Mouse (Mus musculus) lung, embryonic 16.5 days (tissue): ENCODE results near the gene Ttc12. TPM values are rescaled to one million over a fixed set of nuclear protein-coding genes. Genes with fewer than 3 reads are reported as not detected.

ENCODE experiments used
- ATAC-seq: fragments of 200-750 bp; cut with Nextera tagmentation; 2 replicates; pipeline ENCODE4 v1.8.0; 2017; ENCODE audit warnings: low read depth, mild to moderate bottlenecking, moderate library complexity
- H3K27ac ChIP-seq: fragments of 300-500 bp; sonication (generic); 2 replicates; pipeline ENCODE4 v1.5.1; 2014; ENCODE audit warnings: mild to moderate bottlenecking, control low read depth, low read length
- H3K27me3 ChIP-seq: fragments of 300-500 bp; sonication (generic); 2 replicates; pipeline ENCODE4 v1.6.1; 2014; ENCODE audit warnings: low read depth, low read length, mixed read lengths; ENCODE audit not compliant: control insufficient read depth, insufficient read depth
- H3K36me3 ChIP-seq: fragments of 300-500 bp; sonication (generic); 2 replicates; pipeline ENCODE4 v1.6.1; 2014; ENCODE audit warnings: low read length; ENCODE audit not compliant: control insufficient read depth, insufficient read depth
- H3K4me1 ChIP-seq: fragments of 300-500 bp; sonication (generic); replicated peaks from 2 replicates; pipeline ENCODE4 v1.6.1; 2014; ENCODE audit warnings: low read length, mixed read lengths; ENCODE audit not compliant: control insufficient read depth, insufficient read depth
- H3K4me2 ChIP-seq: fragments of 300-500 bp; sonication (generic); 2 replicates; pipeline ENCODE4 v1.6.1; 2014; ENCODE audit warnings: low read depth, low read length, control low read depth
- H3K4me3 ChIP-seq: fragments of 300-500 bp; sonication (generic); 2 replicates; pipeline ENCODE4 v1.5.1; 2014; ENCODE audit warnings: mild to moderate bottlenecking, low read length, control low read depth
- H3K9ac ChIP-seq: fragments of 300-500 bp; sonication (generic); 2 replicates; pipeline ENCODE4 v1.6.1; 2014; ENCODE audit warnings: low read length, control low read depth
- H3K9me3 ChIP-seq: fragments of 300-500 bp; sonication (generic); 2 replicates; pipeline ENCODE4 v1.6.1; 2016; ENCODE audit warnings: low read length; ENCODE audit not compliant: control insufficient read depth
- WGBS: fragments of 180-500 bp; shearing (Covaris S2); extraction: QIAGEN DNeasy Blood & Tissue Kit; methylation state at CpG from one replicate; pipeline ENCODE4 v1.1.7; 2014; 5-methylcytosine and 5-hydroxymethylcytosine counted together
- polyA plus RNA-seq: library from polyadenylated mRNA; unstranded; fragments of >200 nt; fragmentation: Nextera tagmentation; extraction: Ambion mirVana; gene quantifications from 2 replicates; pipeline ENCODE4 v1.2.1, GENCODE M21; 2015

Ttc12 gene
- polyA plus RNA-seq, 1 experiment from 2014 or later, result 4.3 TPM

DNA sequence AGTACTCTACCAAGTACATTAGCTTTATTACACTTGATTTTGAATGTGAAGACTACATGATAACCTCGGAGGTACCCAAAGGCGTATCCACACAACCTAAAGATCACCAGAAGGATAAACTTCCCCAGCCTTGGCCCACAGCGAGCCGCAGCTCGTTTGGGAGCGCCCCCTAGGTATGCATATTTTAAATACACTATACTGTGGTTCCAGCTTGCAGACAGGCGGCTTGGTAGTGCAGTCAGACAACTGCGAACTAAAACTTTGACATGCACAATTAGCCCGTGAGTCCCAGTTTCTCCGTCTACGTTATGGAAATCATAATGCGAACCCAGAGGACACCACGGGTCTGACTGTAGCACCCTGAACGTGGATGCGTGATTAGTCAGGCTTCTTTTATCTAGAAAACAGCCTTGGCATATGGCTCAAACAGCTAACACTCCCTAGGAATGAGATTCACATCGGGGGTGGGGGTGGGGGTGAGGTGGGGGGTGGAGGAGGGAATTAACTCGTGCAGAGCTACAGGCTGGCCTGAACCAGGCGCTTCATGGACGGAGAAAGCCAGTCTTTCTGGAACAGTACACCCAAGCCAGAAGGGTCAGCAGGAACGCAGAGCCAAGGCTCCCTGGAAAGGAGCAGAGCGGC, 654 bp downstream of the Ttc12 start:
- H3K27ac ChIP-seq, result no peak overlapping the region; the same call in 1 of the 2 replicates
- ATAC-seq, result peak; percentile 60
- H3K4me2 ChIP-seq, result peak overlapping the region; percentile 87
- peaks cover 2% of the 10 kb centered on the region for H3K4me1 ChIP-seq
- H3K36me3 ChIP-seq, result no peaks in the 10 kb centered on the region
- 3% methylated on average over 21 of the region's 21 CpGs for WGBS
- H3K27me3 ChIP-seq, result no peaks in the 10 kb centered on the region
- peak overlapping the region; percentile 74 for H3K4me3 ChIP-seq
- peak overlapping the region; percentile 63 for H3K9ac ChIP-seq
- no peaks in the 10 kb centered on the region for H3K9me3 ChIP-seq

DNA sequence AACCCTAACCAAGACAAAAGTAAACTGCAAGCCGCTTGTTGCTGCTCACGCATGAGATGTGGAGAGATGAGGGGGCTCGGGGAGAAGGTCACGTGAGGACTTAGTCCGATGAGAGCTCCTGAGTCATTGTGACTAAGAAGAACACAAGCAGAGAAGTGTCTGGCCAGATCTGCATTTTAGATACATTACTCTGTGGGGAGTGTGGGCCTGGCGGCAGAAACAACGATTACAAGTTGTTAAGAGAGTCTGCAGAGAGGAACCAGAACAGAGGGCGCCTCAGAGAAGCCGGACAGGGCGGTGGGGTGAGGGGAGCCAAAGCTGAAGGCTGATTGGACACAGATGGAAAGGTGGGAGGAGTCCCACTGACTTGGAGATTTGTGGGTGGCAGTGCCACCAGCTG, 2.7 kb downstream of the Ttc12 start:
- Histone ChIP-seq H3K27ac (no peak overlapping the region), H3K4me1 (peaks cover 2% of the 10 kb centered on the region), H3K9me3 (no peaks in the 10 kb centered on the region), H3K36me3 (no peaks in the 10 kb centered on the region), H3K4me2 (no peak overlapping the region), H3K9ac (no peak overlapping the region), H3K27me3 (no peaks in the 10 kb centered on the region), H3K4me3 (no peak overlapping the region)
- 38% methylated on average over 10 of the region's 10 CpGs for WGBS
- no peak for ATAC-seq

DNA sequence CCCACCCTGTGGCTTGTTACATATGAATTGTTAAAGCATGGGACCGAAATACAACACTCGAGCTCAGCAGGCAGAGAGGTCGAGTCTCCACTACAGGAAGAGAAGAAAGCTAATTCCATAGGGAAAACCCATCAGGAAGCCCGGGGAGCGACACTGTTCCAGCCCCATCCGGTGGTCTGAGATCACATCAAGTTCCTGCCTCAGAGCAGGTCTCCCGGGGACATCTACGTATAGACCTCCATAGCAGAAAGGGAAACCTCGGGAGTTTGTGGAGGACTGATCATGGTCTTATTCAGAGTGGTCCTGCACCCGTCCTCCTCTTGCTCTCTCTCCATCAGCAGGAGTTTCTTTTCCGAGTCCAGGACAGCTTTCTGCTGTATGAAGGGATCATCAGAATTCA, 13.9 kb downstream of the Ttc12 start:
- 70% methylated on average over 11 of the region's 11 CpGs for WGBS
- H3K4me2 ChIP-seq, result no peak overlapping the region

DNA sequence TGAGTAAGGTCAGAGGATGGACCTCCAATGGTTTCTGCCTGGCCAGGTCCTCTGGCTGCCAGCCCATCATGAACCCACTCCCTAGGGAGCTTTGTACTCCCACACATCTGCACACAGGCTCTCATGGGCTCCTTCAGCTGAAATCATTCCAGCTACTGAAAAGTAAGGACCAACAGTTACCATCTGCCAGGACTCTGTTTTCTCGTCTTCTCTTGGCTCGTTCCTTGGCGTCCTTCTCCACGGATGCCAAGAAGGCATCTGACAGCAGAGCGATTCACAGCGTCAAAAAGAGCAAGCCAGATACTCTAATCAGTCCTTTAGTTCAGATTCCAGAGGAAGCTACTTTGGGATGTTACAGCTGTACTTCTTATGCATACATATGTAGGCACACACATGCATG, 15.1 kb downstream of the Ttc12 start:
- no peaks in the 10 kb centered on the region for H3K36me3 ChIP-seq
- H3K27me3 ChIP-seq, result no peaks in the 10 kb centered on the region
- WGBS, result 70% methylated on average over 6 of the region's 6 CpGs
- no peak overlapping the region for H3K9ac ChIP-seq
- no peaks in the 10 kb centered on the region; the same call in 1 of the 2 replicates for H3K9me3 ChIP-seq
- H3K27ac ChIP-seq, result no peak overlapping the region
- no peak for ATAC-seq
- no peak overlapping the region for H3K4me2 ChIP-seq
- H3K4me1 ChIP-seq, result no peaks in the 10 kb centered on the region
- no peak overlapping the region for H3K4me3 ChIP-seq

More for the DNA sequence above, 13.9 kb downstream of the Ttc12 start:
- ATAC-seq, result no peak
- Histone ChIP-seq H3K27me3 (no peaks in the 10 kb centered on the region), H3K36me3 (no peaks in the 10 kb centered on the region), H3K4me1 (no peaks in the 10 kb centered on the region), H3K9ac (no peak overlapping the region), H3K4me3 (no peak overlapping the region), H3K9me3 (no peaks in the 10 kb centered on the region; the same call in 1 of the 2 replicates), H3K27ac (no peak overlapping the region)

DNA sequence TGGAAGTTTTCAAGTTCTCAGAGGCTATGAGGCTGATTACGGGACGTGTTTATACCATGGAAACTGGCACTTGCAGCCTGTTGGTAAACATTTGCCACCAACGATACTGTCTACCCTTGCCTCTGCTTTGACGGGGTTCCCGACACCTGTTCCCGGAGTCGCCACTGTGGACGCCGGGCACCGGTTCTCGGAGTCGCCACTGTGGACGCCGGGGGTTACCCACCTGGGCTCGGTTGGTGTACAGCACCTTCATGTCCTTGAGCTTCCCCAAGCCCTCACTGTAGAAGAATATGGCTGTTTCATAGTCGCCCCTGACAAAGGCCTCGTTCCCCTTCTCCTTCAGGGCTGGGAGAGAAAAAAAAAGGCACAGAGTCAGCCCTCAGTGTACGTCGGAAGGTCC, 16.0 kb downstream of the Ttc12 start:
- no peak overlapping the region for H3K9ac ChIP-seq
- no peak overlapping the region for H3K4me3 ChIP-seq
- no peaks in the 10 kb centered on the region for H3K27me3 ChIP-seq
- H3K9me3 ChIP-seq, result no peaks in the 10 kb centered on the region
- no peak for ATAC-seq
- no peaks in the 10 kb centered on the region for H3K36me3 ChIP-seq
- no peak overlapping the region for H3K27ac ChIP-seq
- no peaks in the 10 kb centered on the region for H3K4me1 ChIP-seq
- 90% methylated on average over 19 of the region's 19 CpGs for WGBS
- H3K4me2 ChIP-seq, result no peak overlapping the region

DNA sequence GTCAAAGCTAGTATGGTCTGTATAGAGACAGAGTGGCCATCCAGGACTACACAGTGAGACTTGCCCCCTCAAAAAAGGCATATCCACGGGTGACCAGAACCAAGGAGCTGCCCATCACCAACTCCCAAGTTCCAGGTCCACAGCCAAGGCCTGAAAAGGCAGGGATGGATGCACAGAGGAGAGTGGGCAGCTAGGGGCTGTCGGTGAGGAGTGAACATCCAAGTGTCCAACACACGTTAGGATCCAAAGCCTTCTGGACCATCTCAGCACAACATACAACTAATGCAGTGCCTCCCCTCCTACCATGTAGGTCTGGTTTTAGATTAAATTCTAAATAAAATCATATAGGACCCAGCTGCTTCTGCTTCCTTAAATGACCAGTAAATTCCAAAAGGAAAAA, 29.9 kb downstream of the Ttc12 start:
- Histone ChIP-seq H3K36me3 (no peaks in the 10 kb centered on the region), H3K4me1 (no peaks in the 10 kb centered on the region), H3K9ac (no peak overlapping the region), H3K4me3 (no peak overlapping the region), H3K4me2 (no peak overlapping the region), H3K9me3 (no peaks in the 10 kb centered on the region), H3K27me3 (no peaks in the 10 kb centered on the region), H3K27ac (no peak overlapping the region)
- ATAC-seq, result no peak
- WGBS, result 92% methylated on average over 3 of the region's 3 CpGs

DNA sequence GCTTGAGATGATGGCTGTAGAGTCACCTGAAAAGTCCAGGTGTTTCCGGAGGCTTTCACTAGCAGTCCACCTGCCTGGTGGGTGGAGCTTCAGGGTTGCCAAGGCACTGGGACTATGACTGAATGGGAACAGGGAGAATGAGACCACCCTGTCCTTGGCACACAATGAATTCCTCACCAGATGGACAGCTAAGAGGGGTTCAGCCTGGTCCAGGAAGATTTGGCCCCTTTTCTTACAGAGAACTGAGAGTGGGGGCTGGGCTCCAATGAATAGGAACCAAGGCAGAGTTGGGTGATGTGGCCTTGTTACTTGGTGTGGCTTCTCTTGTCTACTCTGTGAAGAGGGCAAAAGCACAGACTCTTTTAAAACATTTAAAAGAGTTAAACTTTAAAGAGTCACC, 33.6 kb downstream of the Ttc12 start:
- Histone ChIP-seq H3K27me3 (no peaks in the 10 kb centered on the region), H3K4me2 (no peak overlapping the region), H3K36me3 (no peaks in the 10 kb centered on the region), H3K4me1 (no peaks in the 10 kb centered on the region), H3K4me3 (no peak overlapping the region), H3K9ac (no peak overlapping the region), H3K27ac (no peak overlapping the region), H3K9me3 (no peaks in the 10 kb centered on the region)
- no peak for ATAC-seq
- WGBS, result 87% methylated on average over 1 of the region's 1 CpGs

DNA sequence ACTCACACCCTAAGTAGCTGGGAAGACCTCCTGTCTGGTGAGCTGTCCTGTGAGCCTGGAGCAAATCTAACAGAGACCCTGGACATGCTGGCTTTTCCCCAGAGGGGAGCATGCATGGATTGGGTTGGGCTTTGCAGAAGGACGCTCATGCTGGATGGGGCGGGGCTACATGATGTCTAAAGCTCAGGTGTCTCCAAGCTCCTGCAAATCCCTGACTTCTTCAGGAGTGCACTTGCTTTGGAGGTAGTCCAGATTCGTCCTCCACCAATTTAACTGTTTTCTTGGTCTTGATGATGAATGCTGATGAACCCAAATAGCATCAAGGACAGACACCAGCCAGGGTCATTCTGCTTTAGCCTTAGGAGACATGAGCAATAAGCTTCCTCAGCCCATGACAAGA, 35.5 kb downstream of the Ttc12 start:
- H3K9ac ChIP-seq, result no peak overlapping the region
- no peak overlapping the region for H3K4me3 ChIP-seq
- H3K27ac ChIP-seq, result no peak overlapping the region
- 54% methylated on average over 3 of the region's 3 CpGs for WGBS
- no peaks in the 10 kb centered on the region for H3K4me1 ChIP-seq
- H3K27me3 ChIP-seq, result no peaks in the 10 kb centered on the region
- H3K36me3 ChIP-seq, result no peaks in the 10 kb centered on the region
- no peak for ATAC-seq
- H3K9me3 ChIP-seq, result no peaks in the 10 kb centered on the region
- H3K4me2 ChIP-seq, result no peak overlapping the region

DNA sequence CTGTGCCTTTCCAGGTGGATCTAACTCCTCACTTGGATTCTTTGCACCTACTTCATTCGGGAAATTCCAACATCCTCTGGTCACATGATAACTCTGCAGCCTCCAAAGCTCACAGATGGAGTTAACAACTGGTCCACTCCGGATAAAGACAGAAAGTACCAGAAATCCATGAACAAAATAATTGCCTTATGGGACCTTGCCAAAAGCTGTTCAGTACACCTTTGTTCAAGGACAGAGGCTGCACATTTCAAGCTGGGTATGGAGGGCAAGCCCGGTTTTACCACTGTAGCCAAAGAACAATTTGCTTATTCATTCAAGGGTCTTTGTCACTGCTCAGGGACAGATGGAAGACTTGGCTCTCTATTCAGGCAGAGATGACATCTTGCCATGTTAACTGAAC, 43.4 kb downstream of the Ttc12 start:
- no peaks in the 10 kb centered on the region for H3K9me3 ChIP-seq
- H3K4me1 ChIP-seq, result no peaks in the 10 kb centered on the region
- no peaks in the 10 kb centered on the region for H3K36me3 ChIP-seq
- no peak for ATAC-seq
- WGBS, result 63% methylated on average over 3 of the region's 3 CpGs
- H3K27ac ChIP-seq, result no peak overlapping the region
- H3K9ac ChIP-seq, result no peak overlapping the region
- H3K4me2 ChIP-seq, result no peak overlapping the region
- H3K4me3 ChIP-seq, result no peak overlapping the region
- H3K27me3 ChIP-seq, result no peaks in the 10 kb centered on the region

DNA sequence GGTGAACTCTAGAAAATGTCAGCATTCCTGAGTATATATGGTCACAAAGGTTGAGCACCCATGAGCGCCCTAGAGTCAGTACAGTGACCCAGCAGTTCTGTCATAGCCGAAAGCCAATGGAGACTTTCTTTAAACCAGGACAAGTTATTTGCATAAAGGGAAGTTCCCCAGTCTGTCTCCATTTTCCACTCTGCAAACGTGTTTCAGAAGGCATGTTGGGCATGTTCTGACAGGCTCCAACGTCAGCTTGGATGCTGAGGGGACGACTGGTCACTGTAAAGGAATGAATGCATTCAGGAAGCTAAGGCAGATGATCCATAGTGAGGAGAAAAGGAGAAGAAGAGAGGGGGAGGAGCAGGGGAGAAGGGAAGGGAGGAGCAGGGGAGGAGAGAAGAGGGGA, 58.5 kb downstream of the Ttc12 start:
- Histone ChIP-seq H3K9ac (no peak overlapping the region), H3K4me1 (no peaks in the 10 kb centered on the region), H3K9me3 (no peaks in the 10 kb centered on the region), H3K36me3 (no peaks in the 10 kb centered on the region), H3K4me3 (no peak overlapping the region), H3K4me2 (no peak overlapping the region), H3K27ac (no peak overlapping the region), H3K27me3 (no peaks in the 10 kb centered on the region)
- WGBS, result 48% methylated on average over 5 of the region's 5 CpGs
- no peak for ATAC-seq
